Mouse (Mus musculus) urinary bladder, postnatal 14 days (tissue): ENCODE results near the gene Mrpl10.

ENCODE experiments used
- DNase-seq: peaks from one replicate; pipeline ENCODE4 v3.0.0; 2021; ENCODE audit warnings: low spot score

Gene Mrpl10

GRCm38 (mm10) chr11:97041022-97041899 is at the start of gene Mrpl10, which contains the start of gene Lrrc46:
Gene Mrpl10 (plus strand): TSS chr11:97041560.
Gene Lrrc46 (minus strand): TSS chr11:97041407.
- DNase-seq, result peak; percentile 91

- DNase-seq, result no peak
Observed at GRCm38 (mm10) chr11:96992722-96993311, 48.5 kb upstream of the Mrpl10 start.

DNA sequence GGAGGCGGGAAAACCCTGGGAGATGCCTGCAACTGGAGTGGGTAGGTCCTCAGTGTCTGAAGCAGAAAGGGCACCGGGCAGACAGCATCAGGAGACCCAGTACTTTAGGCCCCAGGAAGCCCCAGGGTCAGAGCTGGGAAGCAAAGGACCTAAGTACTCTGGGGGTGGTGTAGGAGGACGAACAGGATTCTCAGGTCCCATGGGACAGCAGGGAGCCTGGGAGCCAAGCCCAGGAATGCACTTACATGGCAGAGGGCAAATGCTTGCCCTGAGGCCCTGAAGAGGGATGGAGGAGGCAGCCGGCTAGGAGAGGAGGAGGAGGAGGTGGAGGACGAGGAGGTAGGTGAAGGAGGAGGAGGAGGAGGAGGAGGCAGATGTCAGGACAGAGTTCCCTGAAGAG is 46.3 kb upstream of the Mrpl10 start:
- no peak for DNase-seq

GRCm38 (mm10) chr11:96995836-96996772 is 45.3 kb upstream of the Mrpl10 start:
- no peak for DNase-seq

DNA sequence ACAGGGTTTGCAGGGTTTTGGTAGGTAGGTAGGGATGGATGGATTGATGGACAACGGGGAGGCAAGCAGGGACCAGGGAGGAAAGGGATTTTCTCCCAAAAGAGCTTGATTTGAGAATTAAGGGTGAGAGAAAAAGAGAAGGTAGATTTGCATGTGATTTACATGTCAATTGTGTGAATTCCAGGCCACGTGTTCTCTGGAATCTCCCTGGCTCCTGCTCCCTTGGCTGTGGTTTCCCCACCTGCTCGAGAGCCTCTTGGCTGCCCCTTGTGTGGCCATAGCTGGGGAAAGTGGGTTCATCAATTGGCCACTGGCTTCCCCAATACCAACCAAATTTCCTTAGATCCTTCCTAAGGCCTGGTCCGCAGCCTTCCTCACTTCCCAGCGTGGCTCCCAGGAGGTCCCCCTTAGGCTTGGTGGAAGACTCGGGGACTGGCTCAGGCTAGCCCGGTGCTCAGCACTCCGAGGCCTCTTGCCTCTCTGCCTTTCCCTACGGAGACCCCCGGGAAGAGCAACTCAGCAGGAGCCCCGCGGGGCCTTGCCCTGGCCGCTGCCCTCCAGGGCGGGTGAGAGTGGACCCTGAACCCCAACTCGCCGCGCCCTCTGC is 44.5 kb upstream of the Mrpl10 start:
- no peak for DNase-seq

- DNase-seq, result no peak
Observed at GRCm38 (mm10) chr11:96997380-96997956, 43.9 kb upstream of the Mrpl10 start.

- DNase-seq, result no peak
Observed at GRCm38 (mm10) chr11:97003170-97003569, 38.2 kb upstream of the Mrpl10 start.

DNA sequence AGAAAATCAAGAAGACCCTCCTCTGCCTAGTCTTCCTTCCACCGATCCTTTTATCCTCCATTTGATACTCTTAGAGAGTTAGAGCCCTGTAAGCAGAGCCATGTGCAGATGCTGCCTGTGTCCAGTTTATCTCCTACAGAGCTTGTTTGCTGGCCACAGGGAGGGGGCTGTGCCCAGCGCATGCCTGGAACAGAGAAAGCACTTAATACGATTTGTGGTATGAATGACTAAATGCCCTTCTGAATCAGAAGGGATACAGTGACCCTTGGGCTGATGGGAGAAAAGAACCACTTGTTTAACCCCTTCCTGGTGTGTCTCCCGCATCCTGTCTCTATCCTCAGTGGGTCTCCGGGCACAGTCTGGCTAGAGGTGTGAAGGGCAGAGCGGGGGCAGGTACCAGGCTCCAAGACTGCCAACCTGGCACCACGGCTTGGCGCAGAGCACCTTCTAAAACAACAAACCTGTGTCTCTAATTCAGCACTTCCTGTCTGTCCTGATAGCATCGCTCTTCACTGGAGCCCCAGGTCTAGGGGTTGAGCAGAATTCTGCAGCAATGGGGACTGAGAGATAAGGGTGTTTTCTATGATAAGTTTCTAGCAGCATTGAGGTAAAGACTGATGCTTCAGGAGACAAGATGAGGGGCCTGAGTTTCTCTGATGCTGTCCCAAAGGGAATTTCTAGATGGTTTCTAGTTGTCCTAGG is 34.1 kb upstream of the Mrpl10 start:
- DNase-seq, result no peak

GRCm38 (mm10) chr11:97009198-97009790 is 32.1 kb upstream of the Mrpl10 start:
- DNase-seq, result no peak

GRCm38 (mm10) chr11:97013121-97013670 is 28.2 kb upstream of the Mrpl10 start, which contains the start of gene Sp6:
Gene Sp6 (plus strand): TSS chr11:97013394.
- no peak for DNase-seq

- DNase-seq, result no peak
Observed at GRCm38 (mm10) chr11:97017696-97018582, 23.4 kb upstream of the Mrpl10 start.

DNA sequence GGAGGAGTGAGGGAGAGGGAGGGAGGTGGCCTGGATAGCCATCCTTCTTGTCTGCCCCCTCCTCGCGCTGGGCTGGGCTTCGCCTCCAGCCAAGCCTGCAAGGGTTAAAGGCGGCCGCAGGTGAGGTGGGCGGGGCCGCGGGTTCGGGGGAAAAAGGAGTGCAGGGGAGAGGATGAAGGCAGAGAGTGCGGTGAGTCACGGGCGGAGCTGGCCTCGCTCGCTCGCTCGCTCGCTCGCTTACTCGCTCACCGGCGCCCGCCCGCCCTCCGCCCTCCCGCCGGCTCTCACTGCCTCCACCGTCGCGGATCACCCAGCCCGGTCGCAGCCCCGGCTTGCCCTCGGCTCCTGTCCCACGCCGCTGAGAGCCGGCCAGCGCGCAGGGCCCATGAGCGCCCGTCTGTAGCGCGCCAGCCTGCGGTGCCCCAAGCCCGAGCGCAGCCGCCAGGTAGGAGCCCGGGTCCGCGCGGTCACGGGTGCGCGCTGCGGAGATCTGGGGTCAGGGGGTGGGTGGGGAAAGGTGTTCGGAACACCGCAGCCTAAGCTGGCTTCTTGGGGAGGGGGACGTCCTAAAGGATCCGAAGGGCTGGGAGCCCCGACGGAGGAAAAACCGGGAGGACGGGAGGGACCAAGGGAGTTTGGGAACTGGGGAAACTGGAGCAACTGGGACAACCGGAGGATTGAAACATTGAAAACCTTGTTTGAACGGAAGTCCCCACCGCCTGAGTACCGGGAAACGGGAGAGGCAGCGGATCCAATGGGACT is 22.6 kb upstream of the Mrpl10 start:
- DNase-seq, result peak; percentile 66

DNA sequence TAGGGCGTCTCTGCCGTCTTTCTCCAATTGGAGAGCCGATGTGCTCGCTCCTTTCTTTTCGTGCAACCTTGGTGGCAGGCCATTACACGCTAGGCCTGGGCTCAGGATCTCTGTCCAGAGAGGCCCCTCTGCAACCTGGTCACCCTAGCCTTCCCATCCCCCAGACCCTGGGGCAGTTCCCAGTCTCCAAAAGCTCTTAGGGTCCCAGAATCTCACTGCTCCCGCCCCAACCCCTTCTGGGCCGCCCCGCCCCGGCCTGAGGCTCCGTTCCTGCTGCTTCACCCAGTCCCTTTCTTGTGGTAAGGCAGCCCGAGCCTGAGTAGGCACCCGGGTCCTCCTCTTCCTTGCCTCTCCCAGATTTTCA is 22.0 kb upstream of the Mrpl10 start:
- no peak for DNase-seq

- no peak for DNase-seq
Observed at GRCm38 (mm10) chr11:97021121-97021765, 20.1 kb upstream of the Mrpl10 start.

GRCm38 (mm10) chr11:97021873-97022484 is 19.4 kb upstream of the Mrpl10 start:
- peak; percentile 71 for DNase-seq

DNA sequence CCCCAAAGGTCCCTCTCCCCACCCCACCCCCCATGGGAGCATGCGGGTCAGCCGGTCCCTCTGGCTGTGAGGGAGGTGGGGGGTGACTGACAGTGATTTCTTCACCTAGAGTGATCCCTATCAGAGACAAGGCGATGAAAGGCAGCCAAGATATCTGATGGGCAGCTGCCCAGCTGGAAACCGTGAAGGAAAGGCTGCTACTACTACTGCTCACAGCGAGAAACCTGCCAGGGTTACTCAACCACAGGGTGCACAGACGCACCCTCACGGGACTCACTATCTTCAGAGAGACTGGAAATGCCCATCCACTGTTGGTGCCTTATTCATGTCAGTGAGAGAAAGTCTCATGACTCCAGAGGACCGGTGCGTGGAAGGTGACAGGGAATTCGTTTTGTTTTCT is 16.4 kb upstream of the Mrpl10 start:
- DNase-seq, result peak; percentile 77

DNA sequence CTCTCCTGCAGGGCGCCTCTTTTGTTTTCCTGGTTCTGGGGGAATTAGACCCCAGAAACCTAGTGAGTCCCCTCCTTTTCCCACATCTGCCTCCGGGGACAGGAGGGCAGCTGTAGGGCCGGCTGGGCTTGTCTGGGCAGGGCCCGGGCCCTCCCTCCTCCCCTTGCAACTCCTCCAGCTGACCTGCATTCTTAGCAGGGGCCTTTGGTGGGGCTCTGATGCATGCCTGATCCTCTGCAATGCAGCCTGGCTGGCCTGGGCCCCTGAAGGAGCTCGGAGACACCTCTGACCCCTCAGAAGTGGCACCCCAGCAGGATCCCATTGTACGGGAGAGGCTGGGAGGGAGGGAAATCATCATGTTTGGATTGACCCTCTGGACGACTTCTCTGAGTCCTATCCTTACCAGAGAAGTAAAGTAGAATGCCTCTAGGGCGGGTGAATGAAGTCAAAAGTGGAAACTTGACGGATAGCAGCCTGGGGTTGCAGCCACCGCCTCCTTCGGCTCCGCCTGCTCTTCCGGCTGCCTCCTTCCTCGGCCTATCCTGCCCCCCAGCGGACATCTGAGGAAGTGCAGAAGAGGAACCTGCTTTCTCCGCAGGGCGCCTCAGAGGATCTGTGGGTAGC is 15.5 kb upstream of the Mrpl10 start:
- DNase-seq, result peak; percentile 88
